Mouse (Mus musculus): Measurements from ENCODE around the gene A930009A15Rik. TPM values are rescaled to one million over a fixed set of nuclear protein-coding genes. Genes with fewer than 3 reads are reported as not detected.

Gene A930009A15Rik
- total RNA-seq, 4 experiments from 2014 or later: 0.38 to 1.3 (median 0.45) TPM; not detected in 1

Other genes with a start within 250 kb of the A930009A15Rik start
- 10 to 100 TPM; 35.6 to 46.8 (median 41.7) TPM for gene Tmem19, start 207.5 kb upstream of the A930009A15Rik start, total RNA-seq (2022)
- gene Thap2, start 185.5 kb upstream of the A930009A15Rik start, total RNA-seq (2022): 10 to 100 TPM; 13.0 to 18.3 (median 15.1) TPM
- 10 to 100 TPM; 44.9 to 61.2 (median 52.3) TPM for gene Zfc3h1, start 185.0 kb upstream of the A930009A15Rik start, total RNA-seq (2022)
- gene Lgr5, start 17.8 kb downstream of the A930009A15Rik start, total RNA-seq (2022): 1 to 10 TPM; 1.9 to 2.3 (median 1.9) TPM
- gene Tspan8, start 246.8 kb downstream of the A930009A15Rik start, total RNA-seq (2022): under 1 TPM in 3 of 4 experiments, not detected in 1; 0.30 to 0.75 (median 0.70) TPM